In the genomic region with DNA sequence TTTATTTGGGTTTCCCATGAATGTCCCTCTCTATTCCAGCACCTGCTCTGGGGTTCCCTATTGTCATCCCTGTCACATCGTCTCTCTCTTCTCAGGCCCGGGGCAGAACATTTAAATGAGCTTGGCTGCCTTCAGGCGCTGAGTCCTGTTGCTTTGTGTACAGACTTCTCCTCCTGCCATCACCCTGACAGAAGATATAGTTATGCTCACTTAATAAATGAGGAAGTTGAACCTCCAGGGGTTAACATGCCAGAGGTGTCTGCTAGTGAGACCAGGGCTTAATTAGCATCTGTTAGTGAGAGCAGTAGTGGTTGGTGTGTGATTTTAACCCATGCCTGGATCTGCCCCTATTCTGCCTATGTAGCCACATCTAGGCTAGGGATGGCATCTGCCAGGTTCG, we compare ENCODE assay signal across 1 mouse cellular context.
TF ChIP-seq lines count a peak whose summit lies in the region.

No protein-coding gene starts in this region.

TF ChIP-seq in MEL, 35 proteins besides CTCF, POLR2A, EP300 and RAD21 (continued from another document):
- TF ChIP-seq MYB (IDR thresholded peaks at IDR 0.05; ENCODE audit: low read depth, low read length) (no peak), GATA1 (IDR thresholded peaks at IDR 0.05; ENCODE audit: low read depth, low read length) (0 out of 2 replicates have a peak, but pooled peaks have one; percentile 11), USF2 (IDR thresholded peaks at IDR 0.05; ENCODE audit: borderline replicate concordance in 1 of 2, insufficient read depth in 1 of 2, low read depth in 1 of 2, low read length in 2 of 2) (no peak), SMC3 (IDR thresholded peaks at IDR 0.05; ENCODE audit: low read depth, low read length) (0 out of 2 replicates have a peak, but pooled peaks have one; percentile 4), HCFC1 (IDR thresholded peaks at IDR 0.05; ENCODE audit: low read depth, low read length) (0 out of 2 replicates have a peak, but pooled peaks have one; percentile 29), SIN3A (IDR thresholded peaks at IDR 0.05; ENCODE audit: low read length) (peak; percentile 20)
TF ChIP-seq in MEL: peak in this region for 5.
